Mouse (Mus musculus) lung, embryonic 16.5 days (tissue): ENCODE measurements at regions not wholly inside any gene's neighbourhood (a gene's known extent, or its start where the extent isn't known, plus 50 kb on each side); places are given as distances from the start of the nearest gene placed in this dataset.

ENCODE experiments used
- ATAC-seq: fragments of 200-750 bp; cut with Nextera tagmentation; 2 replicates; pipeline ENCODE4 v1.8.0; 2017; ENCODE audit warnings: low read depth, mild to moderate bottlenecking, moderate library complexity
- H3K27ac ChIP-seq: fragments of 300-500 bp; sonication (generic); 2 replicates; pipeline ENCODE4 v1.5.1; 2014; ENCODE audit warnings: mild to moderate bottlenecking, control low read depth, low read length
- H3K27me3 ChIP-seq: fragments of 300-500 bp; sonication (generic); 2 replicates; pipeline ENCODE4 v1.6.1; 2014; ENCODE audit warnings: low read depth, low read length, mixed read lengths; ENCODE audit not compliant: control insufficient read depth, insufficient read depth
- H3K36me3 ChIP-seq: fragments of 300-500 bp; sonication (generic); 2 replicates; pipeline ENCODE4 v1.6.1; 2014; ENCODE audit warnings: low read length; ENCODE audit not compliant: control insufficient read depth, insufficient read depth
- H3K4me1 ChIP-seq: fragments of 300-500 bp; sonication (generic); replicated peaks from 2 replicates; pipeline ENCODE4 v1.6.1; 2014; ENCODE audit warnings: low read length, mixed read lengths; ENCODE audit not compliant: control insufficient read depth, insufficient read depth
- H3K4me2 ChIP-seq: fragments of 300-500 bp; sonication (generic); 2 replicates; pipeline ENCODE4 v1.6.1; 2014; ENCODE audit warnings: low read depth, low read length, control low read depth
- H3K4me3 ChIP-seq: fragments of 300-500 bp; sonication (generic); 2 replicates; pipeline ENCODE4 v1.5.1; 2014; ENCODE audit warnings: mild to moderate bottlenecking, low read length, control low read depth
- H3K9ac ChIP-seq: fragments of 300-500 bp; sonication (generic); 2 replicates; pipeline ENCODE4 v1.6.1; 2014; ENCODE audit warnings: low read length, control low read depth
- H3K9me3 ChIP-seq: fragments of 300-500 bp; sonication (generic); 2 replicates; pipeline ENCODE4 v1.6.1; 2016; ENCODE audit warnings: low read length; ENCODE audit not compliant: control insufficient read depth
- WGBS: fragments of 180-500 bp; shearing (Covaris S2); extraction: QIAGEN DNeasy Blood & Tissue Kit; methylation state at CpG from one replicate; pipeline ENCODE4 v1.1.7; 2014; 5-methylcytosine and 5-hydroxymethylcytosine counted together

- no peaks in the 10 kb centered on the region for H3K9me3 ChIP-seq
- no peaks in the 10 kb centered on the region for H3K4me1 ChIP-seq
- no peak overlapping the region for H3K4me2 ChIP-seq
- no peak for ATAC-seq
- H3K9ac ChIP-seq, result no peak overlapping the region
- H3K4me3 ChIP-seq, result no peak overlapping the region
- WGBS, result 68% methylated on average over 3 of the region's 3 CpGs
- H3K36me3 ChIP-seq, result no peaks in the 10 kb centered on the region
- H3K27ac ChIP-seq, result no peak overlapping the region
- H3K27me3 ChIP-seq, result no peaks in the 10 kb centered on the region
Measured at GRCm38 (mm10) chr8:87131716-87132115, 246.7 kb upstream of the N4bp1 start.

DNA sequence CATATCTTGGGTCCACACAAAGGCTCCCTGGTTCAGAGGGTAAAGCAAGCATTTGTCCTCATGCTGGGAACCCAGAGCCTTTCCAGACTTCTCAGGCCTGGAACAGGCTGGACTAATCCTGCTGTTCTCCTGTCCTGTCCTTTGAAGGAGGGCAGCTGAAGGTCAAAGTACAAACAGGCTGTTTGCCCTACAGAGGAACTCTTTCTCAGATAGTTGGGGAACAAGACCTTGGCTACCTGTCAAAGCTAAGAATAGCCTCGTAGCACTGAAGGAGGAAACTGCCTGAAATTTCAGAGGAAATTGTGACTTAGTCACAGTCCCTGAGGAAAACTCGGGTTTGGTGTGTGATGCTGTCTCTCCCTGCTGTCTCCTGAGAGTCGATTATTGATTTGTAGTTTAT is 245.6 kb upstream of the N4bp1 start:
- WGBS, result 52% methylated on average over 3 of the region's 3 CpGs
- Histone ChIP-seq H3K4me3 (no peak overlapping the region), H3K27me3 (no peaks in the 10 kb centered on the region), H3K9ac (no peak overlapping the region), H3K4me1 (no peaks in the 10 kb centered on the region), H3K4me2 (no peak overlapping the region), H3K27ac (no peak overlapping the region), H3K36me3 (no peaks in the 10 kb centered on the region), H3K9me3 (no peaks in the 10 kb centered on the region)
- no peak for ATAC-seq

GRCm38 (mm10) chr8:87128593-87128992 is 243.5 kb upstream of the N4bp1 start:
- H3K27me3 ChIP-seq, result no peaks in the 10 kb centered on the region
- no peaks in the 10 kb centered on the region for H3K4me1 ChIP-seq
- WGBS, result 59% methylated on average over 4 of the region's 4 CpGs
- H3K9ac ChIP-seq, result no peak overlapping the region
- no peak overlapping the region for H3K4me3 ChIP-seq
- no peaks in the 10 kb centered on the region for H3K9me3 ChIP-seq
- H3K36me3 ChIP-seq, result no peaks in the 10 kb centered on the region
- no peak overlapping the region for H3K27ac ChIP-seq
- ATAC-seq, result no peak
- no peak overlapping the region for H3K4me2 ChIP-seq

- 65% methylated on average over 14 of the region's 14 CpGs for WGBS
- no peak overlapping the region for H3K4me2 ChIP-seq
Measured at GRCm38 (mm10) chr8:87116190-87116765, 231.2 kb upstream of the N4bp1 start.

DNA sequence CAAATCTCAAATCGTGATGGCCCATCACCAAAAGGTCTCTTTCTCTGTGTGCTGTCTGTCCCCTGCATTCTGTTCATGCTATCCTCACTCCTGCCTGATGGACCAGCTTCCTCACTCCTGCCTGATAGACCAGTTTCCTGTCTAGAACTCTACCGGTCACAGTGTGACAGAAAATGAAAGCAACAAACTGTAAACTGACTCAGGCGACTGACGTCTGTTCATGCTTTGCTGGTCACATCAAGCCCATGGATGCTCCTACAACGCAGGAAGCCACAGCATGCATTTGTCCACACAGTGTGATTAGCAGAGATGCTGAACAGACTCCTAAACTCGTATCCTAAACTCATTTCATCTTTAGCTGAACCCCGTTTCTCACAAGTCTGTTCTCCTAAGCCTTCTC is 227.3 kb upstream of the N4bp1 start:
- Histone ChIP-seq H3K27me3 (no peaks in the 10 kb centered on the region), H3K9me3 (no peaks in the 10 kb centered on the region)
- WGBS, result 73% methylated on average over 7 of the region's 7 CpGs

More at GRCm38 (mm10) chr8:87116190-87116765, 231.2 kb upstream of the N4bp1 start:
- no peak overlapping the region for H3K9ac ChIP-seq
- no peaks in the 10 kb centered on the region for H3K27me3 ChIP-seq
- H3K27ac ChIP-seq, result no peak overlapping the region
- no peak for ATAC-seq
- H3K36me3 ChIP-seq, result no peaks in the 10 kb centered on the region
- no peak overlapping the region for H3K4me3 ChIP-seq
- no peaks in the 10 kb centered on the region for H3K4me1 ChIP-seq
- H3K9me3 ChIP-seq, result no peaks in the 10 kb centered on the region

DNA sequence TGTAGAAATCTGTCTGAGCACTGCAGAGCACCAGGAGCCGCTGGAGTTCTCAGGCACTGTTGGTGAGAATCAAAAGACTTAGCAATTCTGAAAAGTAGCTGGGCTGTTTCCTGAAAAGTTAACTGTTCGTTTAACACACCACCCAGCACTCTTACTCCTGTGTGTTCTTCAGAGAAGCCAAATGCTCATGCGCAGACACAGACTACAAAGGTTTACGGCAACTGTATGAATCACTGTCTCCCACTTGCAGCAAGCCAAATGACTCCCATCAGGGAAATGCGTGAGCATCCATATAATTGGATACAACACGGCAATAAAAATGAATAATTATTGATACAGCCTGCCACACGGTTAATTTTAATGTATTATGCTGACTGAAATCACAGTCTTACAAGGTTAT is 220.0 kb upstream of the N4bp1 start:
- H3K4me3 ChIP-seq, result no peak overlapping the region
- no peak overlapping the region for H3K27ac ChIP-seq
- H3K4me2 ChIP-seq, result no peak overlapping the region
- H3K4me1 ChIP-seq, result no peaks in the 10 kb centered on the region
- H3K9ac ChIP-seq, result no peak overlapping the region
- no peaks in the 10 kb centered on the region for H3K27me3 ChIP-seq
- no peaks in the 10 kb centered on the region for H3K36me3 ChIP-seq
- no peaks in the 10 kb centered on the region for H3K9me3 ChIP-seq
- no peak for ATAC-seq
- 70% methylated on average over 7 of the region's 7 CpGs for WGBS

More for the DNA sequence above, 227.3 kb upstream of the N4bp1 start:
- no peaks in the 10 kb centered on the region for H3K36me3 ChIP-seq
- no peak overlapping the region for H3K4me2 ChIP-seq
- no peak overlapping the region for H3K9ac ChIP-seq
- ATAC-seq, result no peak
- H3K4me3 ChIP-seq, result no peak overlapping the region
- no peaks in the 10 kb centered on the region for H3K4me1 ChIP-seq
- H3K27ac ChIP-seq, result no peak overlapping the region

DNA sequence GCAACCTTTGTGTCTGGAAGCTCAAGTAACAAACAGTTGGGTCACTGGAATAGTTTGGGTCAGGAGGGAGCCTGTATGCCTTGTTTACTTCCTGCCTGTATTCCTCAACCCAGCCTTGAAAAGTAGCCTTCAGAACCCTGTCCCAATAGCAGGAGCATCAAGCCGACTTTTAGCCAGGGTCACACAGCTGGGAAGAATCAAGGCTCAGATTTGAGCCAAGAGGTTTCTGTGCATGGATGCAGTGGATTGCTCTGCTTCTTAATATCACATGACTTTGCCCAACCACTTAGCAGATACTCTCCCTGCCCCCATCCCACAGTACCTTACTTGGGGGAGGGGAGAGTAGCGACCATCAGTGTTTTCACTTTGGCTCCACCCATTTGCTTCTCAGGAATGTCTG is 210.2 kb upstream of the N4bp1 start:
- H3K4me3 ChIP-seq, result no peak overlapping the region
- H3K27ac ChIP-seq, result no peak overlapping the region
- 43% methylated on average over 2 of the region's 2 CpGs for WGBS
- no peaks in the 10 kb centered on the region for H3K36me3 ChIP-seq
- no peaks in the 10 kb centered on the region for H3K9me3 ChIP-seq
- ATAC-seq, result no peak
- H3K27me3 ChIP-seq, result no peaks in the 10 kb centered on the region
- H3K4me1 ChIP-seq, result no peaks in the 10 kb centered on the region
- H3K4me2 ChIP-seq, result no peak overlapping the region
- no peak overlapping the region for H3K9ac ChIP-seq

DNA sequence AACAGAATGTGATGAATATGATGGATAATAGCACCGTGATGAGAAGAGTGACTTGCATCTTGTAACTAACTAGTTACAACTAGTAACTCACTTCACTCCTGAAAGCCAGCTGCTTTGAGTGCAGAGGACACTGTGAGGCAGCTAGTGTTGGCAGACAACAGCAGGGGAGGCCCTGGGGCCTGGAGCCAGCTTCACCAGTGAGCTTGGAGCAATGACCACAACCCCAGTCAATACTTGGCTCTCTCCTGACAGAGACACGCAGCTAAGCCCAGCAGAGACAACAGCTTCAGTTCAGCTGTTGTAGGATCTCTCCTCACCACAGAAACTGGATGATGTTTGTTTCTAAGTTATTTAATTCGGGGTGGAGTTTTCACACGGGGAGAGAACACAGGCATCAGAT is 209.6 kb upstream of the N4bp1 start:
- 58% methylated on average over 4 of the region's 4 CpGs for WGBS
- Histone ChIP-seq H3K27ac (no peak overlapping the region), H3K36me3 (no peaks in the 10 kb centered on the region), H3K4me2 (no peak overlapping the region), H3K9ac (no peak overlapping the region), H3K4me1 (no peaks in the 10 kb centered on the region), H3K4me3 (no peak overlapping the region), H3K27me3 (no peaks in the 10 kb centered on the region), H3K9me3 (no peaks in the 10 kb centered on the region)
- ATAC-seq, result no peak

DNA sequence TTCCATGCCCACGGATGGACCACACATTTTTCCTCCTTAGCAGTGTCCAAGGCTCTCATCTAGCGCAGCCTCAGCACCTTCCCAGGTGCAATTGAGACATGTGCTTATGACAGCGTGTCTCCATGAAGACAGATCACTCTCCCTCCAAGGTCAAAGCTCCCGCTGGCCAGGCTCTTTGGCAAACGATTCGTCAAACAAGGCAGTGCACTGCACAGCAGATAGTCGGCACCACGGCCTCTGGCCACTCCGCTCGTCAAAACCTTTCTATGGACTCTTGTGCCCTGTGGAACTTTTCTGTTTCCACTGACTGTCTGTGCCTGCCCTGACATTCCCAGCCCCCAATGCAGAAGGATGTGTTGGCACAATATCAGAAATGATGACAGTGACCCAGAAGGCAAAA is 208.7 kb upstream of the N4bp1 start:
- Histone ChIP-seq H3K4me1 (no peaks in the 10 kb centered on the region), H3K27ac (no peak overlapping the region), H3K9ac (no peak overlapping the region), H3K27me3 (no peaks in the 10 kb centered on the region), H3K9me3 (no peaks in the 10 kb centered on the region), H3K4me3 (no peak overlapping the region), H3K36me3 (no peaks in the 10 kb centered on the region), H3K4me2 (no peak overlapping the region)
- no peak for ATAC-seq
- WGBS, result 23% methylated on average over 10 of the region's 10 CpGs

- Histone ChIP-seq H3K4me1 (no peaks in the 10 kb centered on the region), H3K4me2 (no peak overlapping the region), H3K27me3 (no peaks in the 10 kb centered on the region), H3K9ac (no peak overlapping the region), H3K36me3 (no peaks in the 10 kb centered on the region), H3K9me3 (no peaks in the 10 kb centered on the region), H3K27ac (no peak overlapping the region), H3K4me3 (no peak overlapping the region)
- ATAC-seq, result no peak
- 49% methylated on average over 5 of the region's 5 CpGs for WGBS
Measured at GRCm38 (mm10) chr8:87093081-87093480, 208.0 kb upstream of the N4bp1 start.
